Mouse (Mus musculus) lung, postnatal 0 days (tissue): ENCODE measurements around the gene Mfsd14a.

Source experiments
- CTCF ChIP-seq: IDR thresholded peaks from 2 replicates; pipeline ENCODE4 v1.5.1; 2016; ENCODE audit warnings: antibody characterized with exemption, mild to moderate bottlenecking
- EP300 ChIP-seq: IDR thresholded peaks from 2 replicates; pipeline ENCODE4 v1.6.1; 2016; ENCODE audit warnings: antibody characterized with exemption, mild to moderate bottlenecking, control low read depth

DNA sequence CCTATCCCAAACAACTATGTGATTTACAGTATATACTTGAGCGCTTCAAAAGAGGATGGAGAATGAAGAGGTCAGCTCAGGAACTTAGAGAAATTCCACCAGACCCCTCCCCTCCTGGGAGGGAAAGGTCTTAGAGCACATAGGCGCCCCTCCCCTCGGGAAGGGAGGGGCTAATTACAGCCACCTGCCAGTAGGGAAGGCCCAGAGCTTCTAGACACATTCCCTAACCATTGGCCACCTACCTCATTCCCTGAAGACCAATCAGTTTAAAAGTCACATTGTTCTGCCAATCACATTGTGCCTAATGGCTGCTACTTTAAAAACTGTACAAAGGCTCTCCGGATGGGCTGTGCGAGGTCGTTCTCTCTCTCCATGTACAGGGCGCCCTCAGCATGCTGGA is 39.8 kb downstream of the Mfsd14a start:
- TF ChIP-seq CTCF (no peak), EP300 (no peak)
